Mouse (Mus musculus) ES-Bruce4 (cell line): Measurements from ENCODE around the gene C130074G19Rik.

Experiments
- CTCF ChIP-seq: IDR thresholded peaks from one replicate; pipeline ENCODE4 v1.8.1; 2011; ENCODE audit warnings: low read depth, low read length
- EP300 ChIP-seq: IDR thresholded peaks from 2 replicates; pipeline ENCODE4 v1.6.1; 2011; ENCODE audit warnings: low read depth, low read length; ENCODE audit not compliant: insufficient read depth

DNA sequence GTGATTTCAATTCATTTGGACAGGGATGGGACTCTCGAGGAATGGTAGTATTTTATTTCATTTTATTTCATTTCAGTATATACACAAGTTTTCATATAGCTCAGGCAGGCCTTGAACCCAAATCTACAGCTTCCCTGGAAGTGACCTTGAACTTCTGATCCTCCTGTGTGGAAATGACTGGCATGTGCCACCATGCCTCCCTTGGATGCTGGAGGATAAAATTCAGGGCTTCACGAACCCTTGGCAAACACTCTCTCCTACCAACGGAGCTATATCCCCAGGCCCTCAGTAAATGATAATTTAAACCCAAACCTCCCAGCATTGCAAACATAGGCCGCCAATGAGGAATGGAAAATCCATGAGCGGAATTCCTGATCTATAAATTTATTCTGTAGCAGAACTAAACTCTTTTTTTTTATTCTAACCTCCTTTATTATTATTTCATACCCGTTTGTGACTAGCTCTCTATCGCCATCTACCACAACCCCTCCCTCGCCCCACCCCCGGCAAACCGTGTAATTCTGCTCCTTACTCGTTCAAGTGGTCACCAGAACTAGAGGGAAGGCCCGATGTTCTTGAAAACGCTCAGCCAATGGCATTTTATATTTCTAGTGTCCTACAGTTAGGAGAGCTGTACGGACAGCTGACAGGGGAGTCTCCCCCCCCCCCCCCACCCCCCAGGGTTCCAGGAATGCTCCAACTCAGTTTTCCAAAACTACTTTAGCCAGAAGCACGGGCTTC lies 38.5 kb downstream of the C130074G19Rik start:
- no peak for TF ChIP-seq EP300
- TF ChIP-seq CTCF, result no peak
